Mouse (Mus musculus) urinary bladder, postnatal 10 days (tissue): ENCODE data around the gene Cspg4.

ENCODE experiments used
- DNase-seq: peaks from one replicate; pipeline ENCODE4 v3.0.0; 2022; ENCODE audit warnings: low spot score

Gene Cspg4

GRCm38 (mm10) chr9:56865673-56866400 is 1.0 kb downstream of the Cspg4 start:
- no peak for DNase-seq

GRCm38 (mm10) chr9:56866430-56866829 is 1.6 kb downstream of the Cspg4 start:
- no peak for DNase-seq

- no peak for DNase-seq
Observed at GRCm38 (mm10) chr9:56868292-56868691, 3.5 kb downstream of the Cspg4 start.

GRCm38 (mm10) chr9:56869552-56869951 is 4.7 kb downstream of the Cspg4 start:
- no peak for DNase-seq

DNA sequence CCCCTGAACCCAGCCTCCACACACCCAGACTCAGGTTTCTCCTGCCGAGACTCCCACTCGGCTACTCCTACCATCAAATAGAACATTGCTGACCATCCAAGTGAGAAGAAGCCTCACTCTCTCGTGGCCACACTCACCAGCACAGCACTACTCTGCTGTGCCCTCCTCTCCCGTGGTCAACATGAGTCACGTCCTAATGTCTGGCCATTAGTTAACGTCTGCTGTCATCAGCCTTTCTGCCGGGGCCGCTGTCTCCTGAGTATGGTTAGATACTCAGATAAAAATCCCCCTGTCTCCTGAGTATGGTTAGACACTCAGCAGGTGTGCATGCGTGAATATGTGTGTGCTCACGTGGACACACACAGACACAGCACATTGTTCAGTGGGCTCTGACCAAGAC is 5.9 kb downstream of the Cspg4 start:
- DNase-seq, result no peak

GRCm38 (mm10) chr9:56871191-56871590 is 6.4 kb downstream of the Cspg4 start:
- no peak for DNase-seq

DNA sequence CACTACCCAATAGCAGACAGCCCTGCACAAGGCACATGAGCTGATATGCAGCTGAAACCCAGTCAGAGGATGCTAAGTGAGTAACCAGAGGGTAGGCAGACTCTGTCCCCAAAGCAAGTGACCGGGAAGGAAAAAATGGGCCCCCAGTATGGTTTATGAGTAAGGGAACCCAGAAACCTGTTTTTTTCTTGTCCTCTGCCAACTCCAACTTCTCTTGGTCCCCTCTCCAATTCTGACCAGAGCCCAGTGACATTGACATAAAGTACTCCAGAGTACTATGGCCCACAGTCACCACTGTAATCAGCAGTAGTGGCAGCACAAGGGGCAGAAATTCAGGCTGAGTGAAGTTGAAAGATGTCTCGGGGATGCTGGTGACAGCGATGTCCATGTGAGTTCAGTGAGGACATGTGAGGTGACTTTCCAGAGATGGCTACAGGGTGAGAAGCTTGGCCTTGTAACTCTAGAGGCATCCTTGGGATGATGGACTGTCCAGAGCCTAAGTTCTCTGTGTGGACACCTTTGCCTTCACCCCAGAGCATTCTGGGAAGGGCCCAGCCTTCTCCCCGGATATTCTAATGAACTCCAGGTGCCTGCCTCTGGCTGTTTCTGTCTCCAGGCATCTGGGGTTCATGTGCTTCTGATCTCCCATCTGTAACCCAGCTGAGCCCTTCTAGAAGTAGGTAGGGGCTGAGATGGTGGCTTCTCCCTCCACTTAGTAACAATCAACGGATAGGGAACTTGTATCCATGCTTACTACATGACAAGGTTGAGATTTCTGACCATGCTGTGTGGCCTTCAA is 7.5 kb downstream of the Cspg4 start:
- DNase-seq, result no peak

DNA sequence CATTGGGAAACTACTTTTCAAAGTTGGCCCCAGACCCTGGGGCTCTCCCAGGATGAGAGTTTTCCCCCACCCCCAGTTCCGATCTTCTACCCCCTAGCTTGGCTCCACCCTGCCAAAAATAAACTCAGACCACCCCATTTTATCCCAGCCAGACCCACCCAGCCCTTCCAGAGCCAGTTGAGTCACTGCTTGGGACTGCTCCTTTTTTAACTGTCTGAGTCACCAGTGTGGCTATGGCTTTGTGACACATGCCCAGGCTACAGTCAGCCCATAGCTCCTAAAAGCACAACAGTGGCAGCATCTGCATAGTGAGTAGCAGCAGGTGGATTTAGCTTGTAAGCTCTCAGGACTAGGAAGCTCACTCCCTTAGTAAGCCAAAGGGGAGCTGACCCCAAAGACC is 8.3 kb downstream of the Cspg4 start:
- no peak for DNase-seq

- no peak for DNase-seq
Observed at GRCm38 (mm10) chr9:56876784-56877183, 12.0 kb downstream of the Cspg4 start.

- DNase-seq, result no peak
Observed at GRCm38 (mm10) chr9:56877284-56877683, 12.5 kb downstream of the Cspg4 start.

DNA sequence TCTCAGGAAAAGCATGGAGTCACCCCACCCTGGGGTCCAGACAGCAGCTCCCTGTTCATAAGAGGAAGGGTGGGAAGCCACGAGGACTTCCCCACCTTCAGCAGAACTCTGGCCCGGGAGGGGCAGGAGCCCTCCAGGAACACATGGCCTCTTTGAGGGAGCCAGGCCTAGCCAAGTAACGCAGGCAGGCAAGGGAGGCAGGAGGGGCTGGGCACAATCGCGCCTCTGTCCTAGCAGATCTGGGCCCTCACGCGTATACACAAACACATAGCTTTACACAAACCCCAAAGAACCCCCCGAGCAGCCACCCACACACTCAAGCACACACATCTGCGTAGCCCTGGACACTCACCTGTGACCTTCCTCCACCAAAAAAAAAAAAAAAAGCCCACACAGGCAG is 16.0 kb downstream of the Cspg4 start:
- no peak for DNase-seq

DNA sequence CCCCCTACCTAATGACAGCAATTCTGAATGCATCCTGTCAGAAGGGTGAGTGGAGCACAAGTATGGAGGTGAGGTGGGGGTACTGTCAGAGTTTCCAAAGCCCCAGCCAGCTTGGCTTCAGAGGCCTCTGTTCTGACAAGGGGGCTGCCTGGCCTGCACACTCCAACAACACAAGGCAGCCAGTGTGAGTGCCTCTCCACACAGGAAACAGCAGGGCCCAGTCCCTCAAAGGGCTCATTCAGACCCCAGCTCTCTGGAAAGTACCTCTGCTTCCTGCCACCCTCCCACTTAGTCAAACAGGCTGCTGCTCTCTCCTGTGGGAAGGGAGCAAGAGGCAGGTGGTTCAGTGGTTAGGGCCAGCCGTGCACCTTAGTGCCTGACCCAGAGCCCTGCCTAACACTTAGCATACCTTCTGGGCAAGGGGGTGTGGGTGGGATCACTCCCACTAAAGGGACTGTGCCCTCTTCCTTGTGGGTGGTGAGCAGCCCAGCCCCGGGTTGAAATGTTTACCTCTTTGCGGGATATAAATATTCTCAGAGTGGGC is 16.8 kb downstream of the Cspg4 start:
- DNase-seq, result no peak

- DNase-seq, result no peak
Observed at GRCm38 (mm10) chr9:56882283-56882682, 17.4 kb downstream of the Cspg4 start.

- DNase-seq, result no peak
Observed at GRCm38 (mm10) chr9:56882818-56883217, 18.0 kb downstream of the Cspg4 start.

GRCm38 (mm10) chr9:56883470-56883869 is 18.6 kb downstream of the Cspg4 start:
- DNase-seq, result no peak

GRCm38 (mm10) chr9:56884328-56884727 is 19.5 kb downstream of the Cspg4 start:
- no peak for DNase-seq

- no peak for DNase-seq
Observed at GRCm38 (mm10) chr9:56886113-56886512, 21.3 kb downstream of the Cspg4 start.

- DNase-seq, result no peak
Observed at GRCm38 (mm10) chr9:56886601-56887000, 21.8 kb downstream of the Cspg4 start.

DNA sequence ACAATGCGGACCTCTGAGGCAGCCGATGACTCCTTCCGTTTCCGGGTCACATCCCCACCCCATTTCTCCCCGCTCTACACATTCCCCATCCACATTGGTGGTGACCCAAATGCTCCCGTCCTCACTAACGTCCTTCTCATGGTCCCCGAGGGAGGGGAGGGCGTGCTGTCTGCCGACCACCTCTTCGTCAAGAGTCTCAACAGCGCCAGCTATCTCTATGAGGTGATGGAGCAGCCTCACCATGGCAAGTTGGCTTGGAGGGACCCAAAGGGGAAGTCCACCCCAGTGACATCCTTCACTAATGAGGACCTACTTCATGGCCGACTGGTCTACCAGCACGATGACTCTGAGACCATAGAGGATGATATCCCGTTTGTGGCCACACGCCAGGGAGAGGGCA is 22.7 kb downstream of the Cspg4 start:
- DNase-seq, result no peak

GRCm38 (mm10) chr9:56889817-56890216 is 25.0 kb downstream of the Cspg4 start:
- no peak for DNase-seq

DNA sequence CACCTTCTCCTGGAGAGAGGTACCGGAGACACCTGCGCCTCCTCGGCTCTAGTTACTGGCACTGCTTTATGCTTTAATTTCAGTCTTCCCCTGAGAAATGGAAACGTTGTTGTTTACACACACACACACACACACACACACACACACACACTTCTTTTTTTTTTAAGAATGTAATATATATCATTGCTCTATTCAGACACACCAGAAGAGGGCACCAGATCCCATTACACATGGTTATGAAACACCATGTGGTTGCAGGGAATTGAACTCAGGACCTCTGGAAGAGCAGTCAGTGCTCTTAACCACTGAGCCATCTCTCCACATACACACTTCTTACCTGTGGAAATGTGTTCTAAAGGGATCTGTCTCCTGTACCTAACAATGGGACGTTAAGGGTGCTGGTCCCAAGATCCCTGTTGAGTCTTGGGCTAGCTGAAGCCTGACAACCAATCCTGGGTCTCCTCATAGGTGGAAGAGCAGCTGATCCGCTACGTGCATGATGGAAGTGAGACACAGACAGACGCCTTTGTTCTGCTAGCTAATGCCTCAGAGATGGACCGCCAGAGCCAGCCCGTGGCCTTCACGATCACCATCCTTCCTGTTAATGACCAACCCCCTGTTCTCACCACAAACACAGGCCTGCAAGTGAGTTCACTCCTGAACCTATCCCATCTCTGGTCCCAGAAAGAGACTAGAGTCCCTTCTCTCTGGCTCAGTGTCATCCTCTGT is 25.9 kb downstream of the Cspg4 start:
- no peak for DNase-seq

- DNase-seq, result no peak
Observed at GRCm38 (mm10) chr9:56891517-56892011, 26.7 kb downstream of the Cspg4 start.
